Mouse (Mus musculus): ENCODE results near the gene Gm17654.
"Not testable (repeated sequence)": the region's sequence is repeated elsewhere in the genome, so short reads cannot be mapped to it uniquely, and the experiment has no call there.

- not testable (repeated sequence) for TF ChIP-seq CTCF (IDR thresholded peaks at IDR 0.05; ENCODE audit: borderline replicate concordance, extremely low read depth, insufficient read depth, insufficient read length); POLR2A (IDR thresholded peaks at IDR 0.05; ENCODE audit: borderline replicate concordance, extremely low read depth, insufficient read depth, insufficient read length, poor library complexity, severe bottlenecking)
These were observed 47.6 kb downstream of the Gm17654 start for GRCm38 (mm10) chr14:43531052-43532010.
